Mouse (Mus musculus) heart, postnatal 0 days (tissue): ENCODE data around the gene Xk. TPM values are rescaled to one million over a fixed set of nuclear protein-coding genes. Genes with fewer than 3 reads are reported as not detected.
"Not testable (repeated sequence)": the region's sequence is repeated elsewhere in the genome, so short reads cannot be mapped to it uniquely, and the experiment has no call there.

Experiments
- ATAC-seq: fragments of 200-750 bp; cut with Nextera tagmentation; 2 replicates; pipeline ENCODE4 v1.8.0; 2017; ENCODE audit warnings: low read depth, moderate number of reproducible peaks, moderate library complexity; ENCODE audit not compliant: insufficient read depth
- DNase-seq: peaks from one replicate; pipeline ENCODE4 v3.0.0-alpha.2; 2016; ENCODE audit warnings: low spot score
- H3K27ac ChIP-seq: fragments of 300-500 bp; sonication (generic); 2 replicates; pipeline ENCODE4 v1.5.1; 2014; ENCODE audit warnings: low read depth, mild to moderate bottlenecking
- H3K27me3 ChIP-seq: fragments of 300-500 bp; sonication (generic); 2 replicates; pipeline ENCODE4 v1.6.1; 2014; ENCODE audit warnings: low read length, mixed read lengths; ENCODE audit not compliant: control insufficient read depth, insufficient read depth
- H3K36me3 ChIP-seq: fragments of 300-500 bp; sonication (generic); replicated peaks from 2 replicates; pipeline ENCODE4 v1.6.1; 2014; ENCODE audit warnings: low read length, mixed read lengths; ENCODE audit not compliant: control insufficient read depth, insufficient read depth
- H3K4me1 ChIP-seq: fragments of 300-500 bp; sonication (generic); 2 replicates; pipeline ENCODE4 v1.6.1; 2014; ENCODE audit warnings: antibody characterized with exemption; ENCODE audit not compliant: control insufficient read depth, insufficient read depth
- H3K4me2 ChIP-seq: fragments of 300-500 bp; sonication (generic); 2 replicates; pipeline ENCODE4 v1.6.1; 2014; ENCODE audit warnings: low read depth, mild to moderate bottlenecking, low read length, moderate library complexity
- H3K4me3 ChIP-seq: fragments of 300-500 bp; sonication (generic); 2 replicates; pipeline ENCODE4 v1.5.1; 2014; ENCODE audit warnings: low read depth, low read length
- H3K9ac ChIP-seq: fragments of 300-500 bp; sonication (generic); replicated peaks from 2 replicates; pipeline ENCODE4 v1.6.1; 2014; ENCODE audit warnings: low read depth, low read length, mixed read lengths
- H3K9me3 ChIP-seq: fragments of 300-500 bp; sonication (generic); replicated peaks from 2 replicates; pipeline ENCODE4 v1.6.1; 2016; ENCODE audit warnings: low read length; ENCODE audit not compliant: control insufficient read depth
- CTCF ChIP-seq: IDR thresholded peaks from 2 replicates; pipeline ENCODE4 v1.5.1; 2016; ENCODE audit warnings: antibody characterized with exemption, control low read depth, low read depth
- EP300 ChIP-seq: IDR thresholded peaks from 2 replicates; pipeline ENCODE4 v1.6.1; 2016; ENCODE audit warnings: antibody characterized with exemption, low read depth
- WGBS: fragments of 180-500 bp; shearing (Covaris S2); extraction: QIAGEN DNeasy Blood & Tissue Kit; methylation state at CpG from one replicate; pipeline ENCODE4 v1.1.7; 2014; 5-methylcytosine and 5-hydroxymethylcytosine counted together
- polyA plus RNA-seq: library from polyadenylated mRNA; unstranded; fragments of >200 nt; fragmentation: Nextera tagmentation; extraction: Ambion mirVana; gene quantifications from 2 replicates; pipeline ENCODE4 v1.2.1, GENCODE M21; 2015
- total RNA-seq: library from RNA; depleted of rRNA; stranded (reverse); fragments of >200 nt; gene quantifications from 2 replicates; pipeline ENCODE4 v1.2.3, GENCODE M21; 2014; ENCODE audit warnings: low replicate concordance

The Xk gene
- total and polyA plus RNA-seq, 2 experiments from 2014 or later, result 1.8 to 4.0 TPM

GRCm38 (mm10) chrX:9271112-9271511, 1.4 kb upstream of the Xk start:
- no peaks in the 10 kb centered on the region for H3K4me1 ChIP-seq
- ATAC-seq (no peak; the same call in 1 of the 2 replicates), DNase-seq (peak; percentile 30)
- no peaks in the 10 kb centered on the region for H3K9me3 ChIP-seq
- H3K9ac ChIP-seq, result no peak overlapping the region
- H3K27ac ChIP-seq, result peak overlapping the region; percentile 81
- TF ChIP-seq EP300, result no peak
- H3K36me3 ChIP-seq, result no peaks in the 10 kb centered on the region
- 35% methylated on average over 3 of the region's 3 CpGs for WGBS
- H3K27me3 ChIP-seq, result no peaks in the 10 kb centered on the region
- no peak overlapping the region for H3K4me3 ChIP-seq
- no peak overlapping the region for H3K4me2 ChIP-seq

GRCm38 (mm10) chrX:9271947-9272459, 553 bp upstream of the Xk start:
- no peaks in the 10 kb centered on the region for H3K36me3 ChIP-seq
- TF ChIP-seq EP300 (no peak), CTCF (no peak)
- peak overlapping the region; percentile 68 for H3K4me3 ChIP-seq
- no peak for DNase-seq
- ATAC-seq, result 0 out of 2 replicates have a peak, but pooled peaks have one; percentile 3
- peak overlapping the region; percentile 61 for H3K4me2 ChIP-seq
- H3K9me3 ChIP-seq, result no peaks in the 10 kb centered on the region
- peak overlapping the region; percentile 81 for H3K27ac ChIP-seq
- no peak overlapping the region; the same call in 1 of the 2 replicates for H3K9ac ChIP-seq
- H3K4me1 ChIP-seq, result no peaks in the 10 kb centered on the region
- H3K27me3 ChIP-seq, result no peaks in the 10 kb centered on the region
- WGBS, result 23% methylated on average over 8 of the region's 8 CpGs

GRCm38 (mm10) chrX:9273377-9274002, 934 bp downstream of the Xk start:
- WGBS, result 57% methylated on average over 12 of the region's 12 CpGs
- ATAC-seq (no peak), DNase-seq (no peak)
- H3K9me3 ChIP-seq, result no peaks in the 10 kb centered on the region
- peak overlapping the region; percentile 56 for H3K9ac ChIP-seq
- H3K27ac ChIP-seq, result peak overlapping the region; percentile 81
- TF ChIP-seq CTCF, result no peak
- TF ChIP-seq EP300, result no peak
- H3K4me3 ChIP-seq, result peak overlapping the region; percentile 68
- H3K4me2 ChIP-seq, result peak overlapping the region; percentile 61
- no peaks in the 10 kb centered on the region for H3K36me3 ChIP-seq
- no peaks in the 10 kb centered on the region for H3K4me1 ChIP-seq
- H3K27me3 ChIP-seq, result no peaks in the 10 kb centered on the region

GRCm38 (mm10) chrX:9274321-9274720, 1.8 kb downstream of the Xk start:
- 75% methylated on average over 8 of the region's 8 CpGs for WGBS
- no peak for ATAC-seq
- TF ChIP-seq EP300 (no peak), CTCF (no peak)
- Histone ChIP-seq H3K4me1 (no peaks in the 10 kb centered on the region), H3K9ac (no peak overlapping the region), H3K27me3 (no peaks in the 10 kb centered on the region), H3K4me3 (no peak overlapping the region), H3K27ac (no peak overlapping the region), H3K9me3 (no peaks in the 10 kb centered on the region), H3K4me2 (no peak overlapping the region), H3K36me3 (no peaks in the 10 kb centered on the region)
- no peak for DNase-seq

- H3K27me3 ChIP-seq, H3K27ac ChIP-seq, H3K4me2 ChIP-seq, DNase-seq, H3K36me3 ChIP-seq, H3K9ac ChIP-seq, H3K4me1 ChIP-seq, ATAC-seq, H3K9me3 ChIP-seq, H3K4me3 ChIP-seq: not testable (repeated sequence)
- WGBS, result no CpG with 5 or more reads among the region's 1 CpGs
Observed at GRCm38 (mm10) chrX:9283464-9283863, 10.9 kb downstream of the Xk start, which contains the start of gene H2al1m. TSS of gene H2al1m (plus strand) at chrX:9283764.

GRCm38 (mm10) chrX:9293140-9293829, 20.7 kb downstream of the Xk start:
- 79% methylated on average over 3 of the region's 4 CpGs for WGBS
- H3K4me3 ChIP-seq, H3K9me3 ChIP-seq, ATAC-seq, DNase-seq, H3K4me2 ChIP-seq, H3K9ac ChIP-seq, H3K27me3 ChIP-seq, H3K4me1 ChIP-seq, H3K27ac ChIP-seq, H3K36me3 ChIP-seq: not testable (repeated sequence)
